Mouse (Mus musculus) thymus, postnatal 10 days (tissue): ENCODE data around the gene Tmie.
"Not testable (repeated sequence)": the region's sequence is repeated elsewhere in the genome, so short reads cannot be mapped to it uniquely, and the experiment has no call there.

Experiments
- DNase-seq, 2 experiments: peaks; one replicate each; pipeline ENCODE4 v3.0.0; 2021; ENCODE audit warnings: low spot score in 2 of 2

Tmie gene

DNA sequence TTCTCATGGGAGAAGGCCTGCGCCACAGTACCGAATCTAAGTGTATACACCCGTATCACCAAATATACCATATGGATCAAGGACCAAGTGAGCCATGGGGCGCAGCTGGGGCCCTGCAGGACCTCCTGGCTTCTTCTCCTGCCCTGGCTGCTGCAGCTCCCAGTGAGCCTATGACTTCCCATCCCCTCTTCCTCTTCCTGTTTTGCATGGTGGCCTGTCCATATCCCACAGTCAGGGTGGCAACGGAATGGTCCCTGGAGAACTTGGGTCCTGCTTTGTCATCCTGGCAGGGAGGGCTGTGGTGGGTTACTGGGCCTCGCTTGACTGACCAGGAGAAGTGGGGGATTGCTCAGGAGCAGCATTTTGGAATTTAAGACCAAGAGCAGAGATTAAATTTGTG is 39.0 kb downstream of the Tmie start:
- DNase-seq, result no peak

DNA sequence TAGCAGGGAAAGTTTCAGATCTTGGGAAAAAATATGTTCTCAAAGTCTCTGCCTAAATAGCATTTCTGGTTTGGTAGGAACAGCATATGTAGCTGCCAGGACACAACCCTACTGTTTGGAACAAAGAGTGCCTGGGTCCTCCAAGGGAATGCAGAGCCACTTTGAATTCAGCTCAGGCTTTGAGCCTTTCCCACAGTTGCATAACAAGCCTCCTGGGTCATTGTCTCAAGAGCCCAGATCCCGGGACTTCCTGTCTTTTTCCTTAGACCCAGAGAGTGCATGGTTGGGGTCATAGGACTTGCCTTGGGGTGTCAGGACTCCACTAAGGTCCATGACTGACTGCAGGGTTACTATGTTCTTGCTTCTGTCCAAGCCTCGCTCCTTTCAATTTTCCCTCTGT is 43.8 kb downstream of the Tmie start:
- DNase-seq, result no peak

DNA sequence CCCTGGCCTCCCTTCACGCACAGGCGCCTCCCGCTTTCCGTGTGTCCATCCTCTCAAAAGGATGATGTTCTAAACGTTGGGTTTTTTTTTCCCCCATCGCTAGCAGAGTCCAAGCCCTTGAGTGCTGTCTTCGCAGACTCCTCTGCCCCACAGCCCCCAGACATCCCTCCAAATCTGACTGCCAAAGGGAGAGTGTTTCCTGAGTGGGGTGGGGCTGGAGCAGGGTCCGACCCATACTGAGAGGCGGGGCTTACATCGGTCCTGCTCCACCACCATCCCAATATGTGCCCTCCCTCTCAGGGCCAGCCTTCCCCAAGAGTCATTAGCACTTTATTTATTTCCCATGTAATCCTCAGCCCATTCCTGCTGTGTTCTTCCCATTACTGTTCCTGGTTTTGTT is 45.0 kb downstream of the Tmie start:
- no peak for DNase-seq

DNA sequence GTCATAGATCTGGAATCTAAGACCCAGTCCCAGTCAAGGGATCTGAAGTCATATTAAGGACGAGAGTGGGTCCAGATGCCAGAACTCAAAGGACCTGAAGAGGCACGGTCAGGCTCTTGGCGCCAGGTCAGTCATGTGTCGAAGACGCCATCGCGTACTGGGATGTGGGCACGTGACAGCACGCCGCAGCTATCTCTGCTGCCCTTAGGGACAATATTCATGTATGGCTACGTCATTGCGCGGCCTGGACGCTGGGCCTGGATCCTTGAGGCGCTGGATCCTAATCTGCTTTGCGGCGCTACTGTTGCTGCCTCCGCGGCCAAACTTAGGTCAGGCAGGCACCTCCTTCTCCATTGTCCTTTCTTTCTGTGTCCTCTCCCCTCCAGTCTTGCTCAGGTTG is 45.5 kb downstream of the Tmie start, which contains the start of gene Prss45:
Gene Prss45, plus strand, starts transcription at position 178 of the 400 bp plus-strand sequence.
- no peak for DNase-seq

DNA sequence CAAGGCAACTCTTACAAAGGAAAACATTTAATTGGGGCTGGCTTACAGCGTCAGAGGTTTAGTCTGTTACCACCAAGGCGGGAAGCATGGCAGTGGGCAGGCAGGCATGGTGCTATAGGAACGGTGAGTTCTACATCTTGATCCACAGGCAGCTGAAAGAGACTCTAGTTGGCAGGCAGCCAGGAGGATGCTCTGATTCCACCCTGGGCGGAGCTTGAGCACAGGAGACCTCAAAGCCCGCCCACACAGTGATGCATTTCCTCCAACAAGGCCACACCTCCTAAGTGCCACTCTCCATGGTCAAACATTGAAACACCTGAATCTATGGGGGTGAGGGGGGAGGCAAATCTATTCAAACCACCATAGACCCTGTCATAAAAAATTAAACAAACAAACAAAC is 46.9 kb downstream of the Tmie start:
- DNase-seq, result no peak

DNA sequence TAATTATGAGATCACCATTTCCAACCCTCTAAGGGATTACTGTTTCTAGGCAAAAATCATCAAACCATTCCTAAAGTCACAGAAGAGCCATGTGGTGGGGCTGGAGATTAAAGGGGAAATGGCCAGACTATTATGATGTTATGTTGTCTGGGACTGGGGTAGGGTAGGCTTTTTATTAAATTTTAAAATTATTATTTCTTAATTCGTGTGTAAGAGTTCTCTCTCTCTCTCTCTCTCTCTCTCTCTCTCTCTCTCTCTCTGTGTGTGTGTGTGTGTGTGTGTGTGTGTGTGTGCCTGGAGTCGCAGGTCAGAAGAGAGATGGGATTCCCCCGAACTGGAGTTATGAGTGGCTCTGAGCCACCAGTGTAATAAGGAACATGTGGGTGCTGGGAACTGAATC is 53.5 kb downstream of the Tmie start, which contains the start of gene Prss43:
Gene Prss43, plus strand, starts transcription at position 301 of the 400 bp plus-strand sequence.
- DNase-seq, result no peak

DNA sequence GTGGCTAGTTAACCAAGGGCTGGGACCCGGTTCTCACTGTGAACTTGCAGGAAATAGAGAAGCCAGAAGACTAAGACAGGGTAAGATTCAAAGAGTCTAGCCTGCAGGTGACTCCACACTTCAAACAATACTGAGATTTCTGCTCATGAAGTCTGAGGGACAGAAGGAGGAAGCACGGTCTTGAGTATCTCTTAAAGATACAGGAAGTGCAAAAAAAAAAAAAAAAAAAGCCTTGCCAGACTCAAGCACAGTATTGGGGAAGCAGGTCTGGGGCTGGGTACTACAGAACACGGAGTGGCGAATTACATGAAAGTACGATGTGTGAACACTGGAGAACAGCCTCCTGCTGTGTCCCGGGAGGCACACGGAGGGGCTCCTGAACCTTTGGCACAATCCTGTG is 54.1 kb downstream of the Tmie start:
- DNase-seq, result no peak

DNA sequence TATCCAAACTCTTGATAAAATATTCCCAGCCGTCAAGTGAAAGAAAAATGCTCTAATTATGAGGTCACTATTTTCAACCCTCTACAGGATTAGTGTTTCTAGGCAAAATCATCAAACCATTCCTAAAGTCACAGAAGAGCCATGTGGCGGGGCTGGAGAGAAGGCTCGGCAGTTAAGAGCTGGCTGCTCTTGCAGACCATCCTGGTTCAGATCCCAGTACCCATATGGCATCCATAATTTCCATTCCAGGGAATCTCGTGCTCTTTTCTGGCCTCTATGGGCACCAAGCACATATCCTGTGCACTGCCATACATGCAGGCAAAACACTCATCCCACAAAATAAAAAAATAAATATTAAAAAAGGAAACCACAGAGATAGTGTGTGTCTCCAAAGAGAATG is 54.5 kb downstream of the Tmie start:
- no peak for DNase-seq

DNA sequence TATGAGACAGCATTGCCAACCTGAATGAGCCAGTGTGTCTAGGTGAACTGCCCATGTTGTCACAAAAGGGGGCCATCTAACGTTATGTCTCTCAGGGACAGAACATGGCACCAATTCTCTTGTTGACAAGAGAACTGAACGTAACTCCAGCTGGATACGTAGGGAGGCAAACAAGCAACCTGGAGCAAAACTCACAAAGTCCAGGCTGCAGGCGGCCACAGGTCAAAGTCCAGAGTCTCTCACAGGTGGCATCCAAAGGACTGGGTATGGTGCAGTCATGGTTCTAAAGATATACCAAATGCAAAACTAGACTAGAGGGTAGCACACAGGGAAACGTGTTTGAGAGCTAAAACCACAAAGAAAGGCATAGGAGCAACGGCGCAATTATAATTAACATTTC is 58.5 kb downstream of the Tmie start:
- DNase-seq, result no peak

DNA sequence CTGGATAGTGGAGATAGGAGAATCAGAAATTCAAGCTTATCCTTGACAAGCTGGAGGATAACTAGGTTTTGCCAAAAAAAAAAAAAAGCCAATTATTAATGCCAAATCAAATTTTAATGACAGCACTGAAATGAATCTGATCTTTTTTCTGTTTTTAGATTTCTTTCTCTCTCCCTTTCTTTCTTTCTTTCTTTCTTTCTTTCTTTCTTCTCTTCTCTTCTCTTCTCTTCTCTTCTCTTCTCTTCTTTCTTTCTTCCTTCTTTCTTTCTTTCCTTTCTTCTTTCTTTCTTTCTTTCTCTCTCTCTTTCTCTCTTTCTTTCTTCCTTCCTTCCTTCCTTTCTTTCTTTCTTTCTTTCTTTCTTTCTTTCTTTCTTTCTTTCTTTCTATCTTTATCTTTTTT is 59.4 kb downstream of the Tmie start:
- not testable (repeated sequence) for DNase-seq
